ENCODE assay signal across 8 mouse cellular contexts in genomic region chr2:26022258-26022565, GRCm38 (mm10). TPM values are rescaled to one million over a fixed set of nuclear protein-coding genes. Genes with fewer than 3 reads are reported as not detected.
DNase-seq lines count a peak whose midpoint lies in the region; ATAC-seq and TF ChIP-seq lines count a peak whose summit lies in the region.

No protein-coding gene starts in this region.

- peaks cover 59% of the 10 kb centered on the region for H3K4me1 ChIP-seq in erythroblast, embryonic 14.5 days (ENCODE audit: control insufficient read depth)
- no peaks in the 10 kb centered on the region for H3K4me1 ChIP-seq in lung, postnatal 0 days (ENCODE audit: insufficient read depth, low read depth, low read length)
- peaks cover 18% of the 10 kb centered on the region for H3K4me1 ChIP-seq in limb, embryonic 12.5 days (replicated peaks)
- 0 out of 2 replicates have a peak, but pooled peaks cover 3% of the 10 kb centered on the region for H3K4me1 ChIP-seq in olfactory bulb, adult 2 months (ENCODE audit: control insufficient read depth, insufficient read depth, low read length)

- peaks cover 46% of the 10 kb centered on the region for H3K36me3 ChIP-seq in erythroblast, embryonic 14.5 days (ENCODE audit: control insufficient read depth)
- H3K36me3 ChIP-seq in lung, postnatal 0 days (ENCODE audit: insufficient read depth, low read length): no peaks in the 10 kb centered on the region
- peaks cover 4% of the 10 kb centered on the region; the same call in 1 of the 2 replicates for H3K36me3 ChIP-seq in limb, embryonic 12.5 days

- peak overlapping the region; percentile 80; the same call in 1 of the 2 replicates for H3K4me2 ChIP-seq in lung, postnatal 0 days (replicated peaks; ENCODE audit: low read depth, low read length)
- H3K4me2 ChIP-seq in limb, embryonic 12.5 days: peak overlapping the region; percentile 94

- H3K4me3 ChIP-seq in erythroblast, embryonic 14.5 days (replicated peaks): peak overlapping the region; percentile 83
- no peak overlapping the region for H3K4me3 ChIP-seq in lung, postnatal 0 days (ENCODE audit: low read depth, low read length)
- H3K4me3 ChIP-seq in limb, embryonic 12.5 days (replicated peaks): peak overlapping the region; percentile 16; the same call in 1 of the 2 replicates
- H3K4me3 ChIP-seq in olfactory bulb, adult 2 months (ENCODE audit: insufficient read depth, low read depth, low read length): no peak overlapping the region

- no peak overlapping the region for H3K27ac ChIP-seq in lung, postnatal 0 days (ENCODE audit: low read length)
- H3K27ac ChIP-seq in limb, embryonic 12.5 days: no peak overlapping the region
- H3K27ac ChIP-seq in olfactory bulb, adult 2 months (ENCODE audit: insufficient read depth, low read depth, low read length): peak overlapping the region; percentile 55; the same call in 1 of the 2 replicates

- no peaks in the 10 kb centered on the region for H3K9me3 ChIP-seq in erythroblast, embryonic 14.5 days (ENCODE audit: control insufficient read depth, low read length)
- H3K9me3 ChIP-seq in lung, postnatal 0 days (ENCODE audit: low read length): no peaks in the 10 kb centered on the region
- H3K9me3 ChIP-seq in limb, embryonic 12.5 days: no peaks in the 10 kb centered on the region

- TF ChIP-seq EP300 in lung, postnatal 0 days (IDR thresholded peaks at IDR 0.05): no peak

- DNase-seq in lung, postnatal 0 days (ENCODE audit: low spot score): no peak
- DNase-seq in lung, postnatal 36 days: no peak
- no peak for DNase-seq in cerebellum, adult 11-12 months

- WGBS in lung, postnatal 0 days: 82% methylated on average over 8 of the region's 8 CpGs
- WGBS in limb, embryonic 12.5 days: 87% methylated on average over 8 of the region's 8 CpGs
- 79% methylated on average over 8 of the region's 8 CpGs for WGBS in olfactory bulb, adult 2 months

- no peak for TF ChIP-seq POLR2A in olfactory bulb, adult 2 months (IDR thresholded peaks at IDR 0.05; ENCODE audit: insufficient read depth, low read depth, low read length)

- TF ChIP-seq CTCF in lung, postnatal 0 days (IDR thresholded peaks at IDR 0.05): no peak
- no peak for TF ChIP-seq CTCF in olfactory bulb, adult 2 months (IDR thresholded peaks at IDR 0.05; ENCODE audit: insufficient read depth, low read depth, low read length)

- no peak overlapping the region for H3K9ac ChIP-seq in lung, postnatal 0 days (replicated peaks; ENCODE audit: low read depth)
- no peak overlapping the region for H3K9ac ChIP-seq in limb, embryonic 12.5 days (replicated peaks)

- no peak for ATAC-seq in erythroblast, adult 5-6 weeks (replicated peaks; ENCODE audit: low FRiP score, poor library complexity, severe bottlenecking)
- no peak for ATAC-seq in lung, postnatal 0 days
- peak; percentile 30; the same call in 1 of the 2 replicates for ATAC-seq in limb, embryonic 12.5 days (ENCODE audit: insufficient number of reproducible peaks, insufficient read depth, low FRiP score, low TSS enrichment, low read depth)
- no peak for ATAC-seq in megakaryocyte-erythroid progenitor cell, adult 5-6 weeks (replicated peaks; ENCODE audit: low FRiP score, low TSS enrichment, poor library complexity, severe bottlenecking)

- H3K27me3 ChIP-seq in erythroblast, embryonic 14.5 days (ENCODE audit: control insufficient read depth): peaks cover 4% of the 10 kb centered on the region; the same call in 1 of the 2 replicates
- no peaks in the 10 kb centered on the region for H3K27me3 ChIP-seq in lung, postnatal 0 days (replicated peaks; ENCODE audit: insufficient read depth, low read length)
- H3K27me3 ChIP-seq in limb, embryonic 12.5 days: no peaks in the 10 kb centered on the region

RNA-seq across cellular contexts. Expression of gene Ubac1, which starts 0.7 kb away (rescaled TPM):
- 155 and 250 TPM in 2 replicates for polyA plus RNA-seq in erythroblast, embryonic 14.5 days (2012)
- 531 and 563 TPM in 2 replicates for total RNA-seq in erythroblast, adult 5-6 weeks (2015; ENCODE audit: low replicate concordance)
- 630 and 869 TPM in 2 replicates for total RNA-seq in erythroblast, adult 5-6 weeks (2017; ENCODE audit: low replicate concordance)
- polyA plus RNA-seq in lung, postnatal 0 days (2015; fragmentation: Nextera tagmentation; extraction: Ambion mirVana): 39.2 and 40.6 TPM in 2 replicates
- polyA plus RNA-seq in limb, embryonic 12.5 days (2016; fragmentation: Nextera tagmentation; extraction: Ambion mirVana): 98.3 and 101 TPM in 2 replicates
- polyA plus RNA-seq in olfactory bulb, adult 2 months (2012; ENCODE audit: insufficient read depth, insufficient read length, low replicate concordance, missing spikeins): not detected in 2 replicates
- 185 and 204 TPM in 2 replicates for total RNA-seq in megakaryocyte-erythroid progenitor cell, adult 5-6 weeks (2014; fragmentation: Nextera tagmentation)
- 100 and 151 TPM in 2 replicates for total RNA-seq in megakaryocyte-erythroid progenitor cell, adult 5-6 weeks (2017)

RNA-seq across cellular contexts. Expression of gene Camsap1, which starts 39.1 kb away (rescaled TPM):
- polyA plus RNA-seq in erythroblast, embryonic 14.5 days (2012): 0.53 and 0.75 TPM in 2 replicates
- total RNA-seq in erythroblast, adult 5-6 weeks (2015; ENCODE audit: low replicate concordance): 4.0 and 20.9 TPM in 2 replicates
- total RNA-seq in erythroblast, adult 5-6 weeks (2017; ENCODE audit: low replicate concordance): 10.7 and 19.5 TPM in 2 replicates
- 5.2 and 5.4 TPM in 2 replicates for polyA plus RNA-seq in lung, postnatal 0 days (2015; fragmentation: Nextera tagmentation; extraction: Ambion mirVana)
- 39.6 and 44.9 TPM in 2 replicates for polyA plus RNA-seq in limb, embryonic 12.5 days (2016; fragmentation: Nextera tagmentation; extraction: Ambion mirVana)
- polyA plus RNA-seq in olfactory bulb, adult 2 months (2012; ENCODE audit: insufficient read depth, insufficient read length, low replicate concordance, missing spikeins): not detected in 2 replicates
- total RNA-seq in megakaryocyte-erythroid progenitor cell, adult 5-6 weeks (2014; fragmentation: Nextera tagmentation): 18.2 and 37.5 TPM in 2 replicates
- 25.9 and 44.6 TPM in 2 replicates for total RNA-seq in megakaryocyte-erythroid progenitor cell, adult 5-6 weeks (2017)

Comparison
In these comparisons a context has a peak if more than half of its experiments do, and no peak if none do; other contexts are left out.
1. H3K4me3 ChIP-seq: peak in erythroblast, embryonic 14.5 days (single experiment) and limb, embryonic 12.5 days (single experiment); none in lung, postnatal 0 days (single experiment) and olfactory bulb, adult 2 months (single experiment).
2. RNA of gene Ubac1, which starts 0.7 kb away (polyA plus RNA-seq): 155 to 250 TPM in erythroblast, embryonic 14.5 days, 98.3 to 101 TPM in limb, embryonic 12.5 days and 39.2 to 40.6 TPM in lung, postnatal 0 days; not detected in olfactory bulb, adult 2 months; every median in the first group is over 10 times any median in the second.